Mouse (Mus musculus) forebrain, embryonic 10.5 days (tissue): Measurements from ENCODE around the gene Ldlrap1. TPM values are rescaled to one million over a fixed set of nuclear protein-coding genes. Genes with fewer than 3 reads are reported as not detected.

Experiments
- DNase-seq: peaks from one replicate; pipeline ENCODE4 v3.0.0-alpha.2; 2017; ENCODE audit warnings: low spot score; ENCODE audit errors: extremely low spot score
- H3K27ac ChIP-seq: fragments of 300-500 bp; sonication (generic); 2 replicates; pipeline ENCODE4 v1.5.1; 2016; ENCODE audit warnings: mild to moderate bottlenecking
- H3K27me3 ChIP-seq: fragments of 300-500 bp; sonication (generic); 2 replicates; pipeline ENCODE4 v1.6.1; 2016; ENCODE audit warnings: mild to moderate bottlenecking; ENCODE audit not compliant: poor library complexity, severe bottlenecking
- H3K36me3 ChIP-seq: fragments of 300-500 bp; sonication (generic); replicated peaks from 2 replicates; pipeline ENCODE4 v1.6.1; 2016; ENCODE audit warnings: mild to moderate bottlenecking, moderate library complexity
- H3K4me1 ChIP-seq: fragments of 300-500 bp; sonication (generic); 2 replicates; pipeline ENCODE4 v1.6.1; 2016
- H3K4me3 ChIP-seq: fragments of 300-500 bp; sonication (generic); 2 replicates; pipeline ENCODE4 v1.5.1; 2016; ENCODE audit warnings: mild to moderate bottlenecking, moderate library complexity
- H3K9me3 ChIP-seq: fragments of 300-500 bp; sonication (generic); 2 replicates; pipeline ENCODE4 v1.6.1; 2016; ENCODE audit warnings: mild to moderate bottlenecking, moderate library complexity
- WGBS: fragments of 180-500 bp; shearing (Covaris S2); methylation state at CpG from one replicate; pipeline ENCODE4 v1.1.7; 2016; 5-methylcytosine and 5-hydroxymethylcytosine counted together
- polyA plus RNA-seq: library from polyadenylated mRNA; unstranded; fragments of >200 nt; fragmentation: Nextera tagmentation; extraction: Ambion mirVana; gene quantifications from 2 replicates; pipeline ENCODE4 v1.2.1, GENCODE M21; 2016

The Ldlrap1 gene
- polyA plus RNA-seq, 1 experiment from 2014 or later = 9.6 TPM

DNA sequence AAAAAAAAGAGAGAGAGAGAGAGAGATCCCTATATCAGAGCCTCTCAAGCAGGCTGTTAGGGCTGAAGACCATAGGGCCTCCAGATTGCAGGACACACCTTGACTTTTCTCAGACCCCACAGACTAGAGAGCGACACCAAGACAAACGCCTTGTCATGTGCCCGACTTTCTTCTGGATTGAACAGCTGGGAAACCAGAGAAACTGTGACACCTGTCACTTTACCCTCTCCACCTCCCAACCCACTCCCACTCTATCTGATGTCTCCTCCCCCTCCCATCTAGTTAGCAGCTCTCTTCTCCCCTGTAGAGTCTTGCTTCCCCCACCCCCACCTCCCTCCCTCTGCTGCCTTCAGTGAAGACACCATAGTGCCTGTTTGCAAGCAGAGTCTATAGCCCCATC, 28.3 kb downstream of the Ldlrap1 start:
- no peaks in the 10 kb centered on the region for H3K36me3 ChIP-seq
- DNase-seq = no peak
- WGBS = 92% methylated on average over 3 of the region's 3 CpGs
- H3K27me3 ChIP-seq = no peaks in the 10 kb centered on the region
- no peaks in the 10 kb centered on the region for H3K9me3 ChIP-seq
- H3K4me1 ChIP-seq = peaks cover 65% of the 10 kb centered on the region
- no peak overlapping the region for H3K4me3 ChIP-seq
- no peak overlapping the region for H3K27ac ChIP-seq

DNA sequence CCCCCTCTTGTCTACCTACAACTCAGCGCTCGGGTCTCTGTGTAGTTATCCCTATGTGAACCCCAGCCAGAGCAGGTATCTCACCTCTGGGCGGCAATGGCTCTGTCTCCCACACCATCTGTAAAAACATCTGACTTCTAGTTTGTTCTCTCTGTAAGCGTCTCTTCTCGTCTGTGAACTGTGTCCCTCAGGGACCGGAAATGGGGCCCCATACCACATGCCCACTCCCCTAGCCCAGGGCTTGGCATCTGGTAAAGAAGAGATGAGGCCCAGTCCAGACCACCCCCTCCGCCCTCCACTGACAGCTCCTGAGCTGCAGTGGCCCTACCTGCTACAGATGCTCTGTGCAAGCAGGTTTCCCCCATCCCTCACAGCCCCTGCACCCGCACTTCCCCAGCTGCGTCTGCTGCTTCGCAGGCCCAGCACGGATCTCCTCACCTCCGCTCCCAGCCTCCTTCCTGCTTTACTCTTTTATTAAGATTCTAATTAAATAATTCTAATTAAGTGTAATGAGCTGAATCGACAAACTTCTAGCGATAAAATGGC, 30.4 kb downstream of the Ldlrap1 start:
- no peaks in the 10 kb centered on the region for H3K9me3 ChIP-seq
- H3K36me3 ChIP-seq = no peaks in the 10 kb centered on the region
- H3K4me1 ChIP-seq = peaks cover 67% of the 10 kb centered on the region
- no peak overlapping the region for H3K4me3 ChIP-seq
- H3K27ac ChIP-seq = no peak overlapping the region
- no peaks in the 10 kb centered on the region for H3K27me3 ChIP-seq
- WGBS = 62% methylated on average over 14 of the region's 14 CpGs
- no peak for DNase-seq

DNA sequence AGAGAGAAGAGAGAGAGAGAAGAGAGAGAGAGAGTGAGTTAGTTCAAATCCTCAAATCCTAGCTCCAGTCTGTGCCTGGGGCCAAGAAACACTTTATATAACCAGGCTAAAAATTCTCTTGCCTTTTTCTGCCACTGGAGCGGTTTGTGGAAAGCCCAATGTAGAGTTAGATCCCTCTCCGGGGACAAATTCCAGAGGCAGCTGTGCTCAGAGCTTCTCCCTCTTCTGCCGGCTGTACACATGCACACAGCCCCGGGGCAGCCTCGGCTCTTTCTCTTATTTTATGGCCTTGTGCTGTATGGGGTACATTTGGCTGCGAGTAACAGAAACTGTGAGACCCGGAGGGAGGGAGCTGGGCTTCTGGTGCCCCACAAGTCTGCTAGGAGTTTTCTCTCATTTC, 31.7 kb downstream of the Ldlrap1 start:
- Histone ChIP-seq H3K36me3 (no peaks in the 10 kb centered on the region), H3K27me3 (0 out of 2 replicates have a peak, but pooled peaks cover 10% of the 10 kb centered on the region), H3K4me1 (peaks cover 59% of the 10 kb centered on the region), H3K27ac (no peak overlapping the region), H3K4me3 (no peak overlapping the region), H3K9me3 (no peaks in the 10 kb centered on the region)
- no peak for DNase-seq
- 79% methylated on average over 7 of the region's 7 CpGs for WGBS

DNA sequence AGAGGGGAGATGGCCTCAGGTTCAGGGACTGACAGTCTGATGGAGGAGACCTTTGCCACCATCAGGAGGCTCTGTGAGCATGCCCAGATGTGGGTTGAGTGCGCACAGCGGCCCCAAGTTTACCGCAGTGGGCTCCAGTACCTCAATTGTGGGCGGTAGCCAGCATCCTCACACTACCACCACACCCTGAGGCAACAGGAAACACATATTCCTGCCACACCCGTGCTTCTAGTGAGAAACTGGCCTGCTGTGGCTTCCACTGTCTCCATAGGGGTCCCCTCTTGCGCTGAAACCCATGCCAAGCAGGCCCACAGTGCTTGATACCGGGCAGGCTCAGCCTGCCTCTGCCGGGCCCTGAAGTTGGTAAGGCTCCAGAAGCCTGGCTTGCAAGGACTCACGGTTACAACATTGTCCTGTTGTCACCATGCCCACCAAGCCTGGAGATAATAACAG, 33.2 kb downstream of the Ldlrap1 start:
- Histone ChIP-seq H3K4me3 (peak overlapping the region; percentile 27), H3K4me1 (peaks cover 68% of the 10 kb centered on the region), H3K36me3 (no peaks in the 10 kb centered on the region), H3K27me3 (0 out of 2 replicates have a peak, but pooled peaks cover 19% of the 10 kb centered on the region), H3K27ac (peak overlapping the region; percentile 66), H3K9me3 (no peaks in the 10 kb centered on the region)
- DNase-seq = no peak
- WGBS = 55% methylated on average over 9 of the region's 9 CpGs

DNA sequence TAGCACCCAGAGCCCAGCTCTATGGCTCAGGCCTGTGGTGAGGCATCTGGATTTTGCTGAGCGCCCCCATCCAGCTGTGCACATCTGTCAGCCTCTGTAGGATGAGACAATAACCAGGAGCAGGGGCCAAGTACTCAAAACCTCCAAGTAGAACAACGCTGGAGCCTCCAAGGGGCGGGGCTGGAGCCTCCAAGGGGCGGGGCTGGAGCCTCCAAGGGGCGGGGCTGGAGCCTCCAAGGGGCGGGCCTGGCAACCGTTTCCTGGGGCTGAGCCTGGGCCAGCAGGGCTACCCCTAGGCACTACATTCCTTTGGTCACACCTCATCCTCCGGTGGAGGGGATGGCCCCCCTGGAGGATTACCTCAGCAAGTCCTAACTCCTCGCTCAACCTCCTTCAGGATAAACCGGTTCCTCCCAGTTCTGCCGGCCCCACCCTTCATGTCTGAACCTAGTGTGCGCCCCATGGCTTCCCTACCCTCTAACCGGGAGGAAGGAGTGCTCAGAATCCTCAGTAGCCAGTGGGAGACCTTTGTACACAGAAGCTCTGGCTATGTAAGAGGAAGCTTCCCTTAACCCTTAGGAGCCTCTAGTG, 33.7 kb downstream of the Ldlrap1 start:
- Histone ChIP-seq H3K36me3 (no peaks in the 10 kb centered on the region), H3K4me3 (peak overlapping the region; percentile 27), H3K27me3 (0 out of 2 replicates have a peak, but pooled peaks cover 19% of the 10 kb centered on the region), H3K9me3 (no peaks in the 10 kb centered on the region), H3K27ac (peak overlapping the region; percentile 66), H3K4me1 (peaks cover 73% of the 10 kb centered on the region)
- WGBS = 7% methylated on average over 13 of the region's 13 CpGs
- peak; percentile 47 for DNase-seq

DNA sequence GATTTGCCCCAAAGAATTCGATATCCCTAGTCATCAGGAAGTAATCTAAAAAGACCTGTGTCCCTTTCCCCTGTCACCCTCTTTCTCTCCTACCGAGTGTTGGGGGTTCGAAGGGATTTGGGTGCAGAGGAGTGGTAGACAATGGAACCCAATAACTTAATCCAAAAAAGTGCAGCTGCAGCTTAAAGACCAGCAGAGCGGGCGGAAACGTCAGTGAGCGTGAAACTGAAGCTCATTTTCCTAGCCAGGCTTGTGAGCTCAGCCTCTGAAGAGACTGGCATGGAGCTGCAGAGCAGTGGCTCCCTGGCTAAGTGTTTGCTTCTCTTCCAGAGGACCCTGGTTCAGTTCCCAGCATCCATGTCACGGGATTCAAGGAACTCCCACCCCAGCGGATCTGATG, 34.5 kb downstream of the Ldlrap1 start:
- Histone ChIP-seq H3K27me3 (0 out of 2 replicates have a peak, but pooled peaks cover 19% of the 10 kb centered on the region), H3K27ac (no peak overlapping the region), H3K4me3 (no peak overlapping the region), H3K36me3 (no peaks in the 10 kb centered on the region), H3K4me1 (peaks cover 77% of the 10 kb centered on the region), H3K9me3 (no peaks in the 10 kb centered on the region)
- WGBS = 53% methylated on average over 9 of the region's 9 CpGs
- no peak for DNase-seq

DNA sequence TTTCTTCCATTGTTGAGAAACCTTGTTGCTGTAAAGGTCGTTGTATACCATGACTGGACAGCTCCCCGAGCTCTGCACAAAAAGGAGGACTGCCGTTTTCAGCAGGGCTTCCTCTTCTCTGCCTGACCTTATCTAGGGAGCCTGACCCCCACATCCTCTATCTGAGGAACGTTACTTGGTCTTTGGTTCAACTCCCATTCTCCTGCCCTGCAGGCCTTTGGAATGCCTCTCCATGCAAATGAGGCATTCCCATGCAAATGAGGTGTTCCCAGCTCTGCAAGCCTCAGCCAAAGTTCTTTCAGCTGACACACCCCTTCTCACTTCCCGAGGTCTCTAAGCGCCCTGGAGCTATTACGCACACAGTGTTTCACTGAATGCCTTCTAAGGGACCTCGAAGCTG, 37.7 kb downstream of the Ldlrap1 start:
- Histone ChIP-seq H3K27me3 (0 out of 2 replicates have a peak, but pooled peaks cover 19% of the 10 kb centered on the region), H3K4me1 (peaks cover 53% of the 10 kb centered on the region), H3K4me3 (no peak overlapping the region), H3K36me3 (no peaks in the 10 kb centered on the region), H3K27ac (0 out of 2 replicates have a peak overlapping the region, but pooled peaks have one; percentile 51), H3K9me3 (no peaks in the 10 kb centered on the region)
- 6% methylated on average over 8 of the region's 8 CpGs for WGBS
- no peak for DNase-seq

DNA sequence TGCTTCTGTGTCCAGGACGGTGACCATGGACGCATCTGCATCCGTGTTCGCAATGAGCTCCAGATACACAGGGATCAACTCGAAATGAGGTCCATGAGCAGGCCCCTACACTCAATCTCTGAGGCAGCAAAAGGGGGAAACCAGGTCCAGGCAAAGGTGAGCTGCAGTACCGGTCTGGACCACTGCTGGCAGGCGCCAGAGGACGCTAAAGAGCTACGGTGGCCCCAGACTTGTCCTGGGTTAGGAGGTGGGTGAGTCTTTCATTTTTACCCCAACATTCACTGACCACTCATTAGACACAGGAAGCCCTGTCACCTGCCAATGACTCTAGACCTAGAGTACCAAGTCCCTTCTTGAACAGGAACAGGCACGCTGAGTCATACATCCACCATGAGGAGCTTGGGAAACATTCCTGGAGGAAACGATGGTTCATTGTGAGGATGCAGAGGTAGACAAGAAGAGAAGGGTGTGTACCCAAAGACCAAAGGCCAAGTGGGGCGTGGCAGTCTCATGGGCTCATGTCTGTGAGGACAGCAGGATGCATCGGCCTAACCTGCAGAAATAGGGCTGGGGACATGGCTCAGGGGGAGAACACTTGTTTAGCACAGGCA, 42.0 kb downstream of the Ldlrap1 start:
- Histone ChIP-seq H3K36me3 (no peaks in the 10 kb centered on the region), H3K9me3 (no peaks in the 10 kb centered on the region), H3K27ac (no peak overlapping the region), H3K27me3 (0 out of 2 replicates have a peak, but pooled peaks cover 7% of the 10 kb centered on the region), H3K4me1 (peaks cover 31% of the 10 kb centered on the region), H3K4me3 (no peak overlapping the region)
- no peak for DNase-seq
- 66% methylated on average over 13 of the region's 13 CpGs for WGBS

DNA sequence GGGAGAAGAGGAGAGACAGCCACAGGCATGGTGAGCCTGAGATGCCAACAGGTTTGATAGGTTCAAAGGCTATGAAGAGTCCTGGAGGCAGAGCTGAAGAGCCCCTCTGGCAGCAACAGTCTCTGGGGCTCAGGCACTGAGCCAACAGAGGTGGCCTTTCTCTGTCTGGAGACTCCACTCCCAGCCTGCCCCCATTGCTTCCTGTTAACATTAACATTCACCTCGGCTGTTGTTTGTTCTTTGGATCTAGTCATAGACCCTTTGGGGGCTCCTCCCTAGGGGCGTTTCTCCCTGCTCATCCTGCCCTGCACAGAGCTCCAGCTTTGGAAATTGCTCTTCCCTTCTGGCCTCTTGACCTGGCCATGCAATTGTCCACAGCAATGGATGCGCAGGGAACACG, 42.9 kb downstream of the Ldlrap1 start:
- WGBS = 65% methylated on average over 4 of the region's 4 CpGs
- no peak for DNase-seq
- H3K27me3 ChIP-seq = no peaks in the 10 kb centered on the region
- H3K9me3 ChIP-seq = no peaks in the 10 kb centered on the region
- no peak overlapping the region for H3K27ac ChIP-seq
- no peak overlapping the region for H3K4me3 ChIP-seq
- no peaks in the 10 kb centered on the region for H3K36me3 ChIP-seq
- H3K4me1 ChIP-seq = peaks cover 22% of the 10 kb centered on the region

DNA sequence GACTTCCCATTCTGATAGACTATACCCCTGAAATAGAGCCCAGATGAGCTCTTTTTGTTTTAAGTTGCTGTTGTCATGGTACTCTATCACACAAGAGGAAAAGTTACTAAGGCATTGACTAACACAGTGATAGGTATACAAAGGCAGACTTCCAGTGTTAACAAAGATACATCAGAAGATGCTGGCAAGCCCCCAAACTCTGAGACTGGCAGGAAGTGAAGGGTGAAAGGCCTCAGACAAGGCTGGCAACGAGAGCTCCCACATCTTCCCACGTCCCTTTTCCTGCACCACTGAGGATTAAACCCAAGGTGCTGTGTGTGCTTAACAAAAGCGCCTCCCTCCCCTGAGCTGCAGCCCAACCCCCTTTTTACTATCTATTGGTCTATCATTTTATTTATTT, 44.6 kb downstream of the Ldlrap1 start:
- DNase-seq = no peak
- Histone ChIP-seq H3K36me3 (no peaks in the 10 kb centered on the region), H3K9me3 (no peaks in the 10 kb centered on the region), H3K27me3 (no peaks in the 10 kb centered on the region), H3K27ac (no peak overlapping the region), H3K4me1 (peaks cover 10% of the 10 kb centered on the region; the same call in 1 of the 2 replicates), H3K4me3 (no peak overlapping the region)
- WGBS = 73% methylated on average over 3 of the region's 3 CpGs

DNA sequence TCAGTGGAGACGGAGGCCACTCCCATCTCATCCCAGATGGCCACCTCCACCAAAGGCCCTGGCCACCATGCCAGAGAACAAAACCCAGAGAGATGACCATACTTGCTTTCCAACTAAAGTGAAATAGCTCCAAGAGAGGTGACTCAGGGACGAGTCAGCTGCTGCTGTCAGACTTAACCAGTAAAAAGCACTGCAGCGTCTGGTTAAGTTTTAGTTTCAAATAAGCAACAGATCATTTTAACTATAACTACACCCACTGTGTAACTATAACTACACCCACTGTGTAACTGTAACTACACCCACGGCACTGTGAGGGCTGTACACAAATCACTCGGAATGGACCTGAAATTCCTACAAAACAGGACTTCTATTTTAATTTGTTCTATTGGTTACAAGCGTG, 46.7 kb downstream of the Ldlrap1 start:
- no peaks in the 10 kb centered on the region for H3K36me3 ChIP-seq
- peaks cover 5% of the 10 kb centered on the region; the same call in 1 of the 2 replicates for H3K4me1 ChIP-seq
- WGBS = 89% methylated on average over 6 of the region's 6 CpGs
- H3K9me3 ChIP-seq = no peaks in the 10 kb centered on the region
- H3K27me3 ChIP-seq = no peaks in the 10 kb centered on the region
- DNase-seq = no peak
- H3K4me3 ChIP-seq = no peak overlapping the region
- no peak overlapping the region for H3K27ac ChIP-seq

DNA sequence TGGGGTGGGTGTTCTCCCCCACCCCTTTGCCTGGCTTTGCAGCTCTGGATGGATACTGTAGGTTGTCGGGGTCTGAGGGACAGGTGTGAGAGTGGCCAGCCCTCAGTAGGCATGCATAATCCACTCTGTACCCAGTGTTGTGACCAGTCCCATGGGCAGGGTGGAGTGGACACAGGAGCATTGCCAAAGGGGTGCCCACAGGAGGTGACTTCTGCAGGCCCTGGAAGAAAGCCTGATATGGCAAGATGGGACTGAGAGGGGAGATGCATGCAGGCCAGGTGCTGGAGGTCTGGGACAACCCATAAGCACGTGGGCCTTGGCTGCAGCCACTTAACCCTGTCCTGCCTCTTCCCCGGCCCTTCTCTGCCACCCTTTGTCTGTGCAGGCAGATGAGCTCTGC, 47.5 kb downstream of the Ldlrap1 start:
- Histone ChIP-seq H3K36me3 (no peaks in the 10 kb centered on the region), H3K27ac (peak overlapping the region; percentile 9; the same call in 1 of the 2 replicates), H3K4me3 (no peak overlapping the region), H3K4me1 (peaks cover 5% of the 10 kb centered on the region; the same call in 1 of the 2 replicates), H3K27me3 (no peaks in the 10 kb centered on the region), H3K9me3 (no peaks in the 10 kb centered on the region)
- DNase-seq = no peak
- 88% methylated on average over 3 of the region's 3 CpGs for WGBS

DNA sequence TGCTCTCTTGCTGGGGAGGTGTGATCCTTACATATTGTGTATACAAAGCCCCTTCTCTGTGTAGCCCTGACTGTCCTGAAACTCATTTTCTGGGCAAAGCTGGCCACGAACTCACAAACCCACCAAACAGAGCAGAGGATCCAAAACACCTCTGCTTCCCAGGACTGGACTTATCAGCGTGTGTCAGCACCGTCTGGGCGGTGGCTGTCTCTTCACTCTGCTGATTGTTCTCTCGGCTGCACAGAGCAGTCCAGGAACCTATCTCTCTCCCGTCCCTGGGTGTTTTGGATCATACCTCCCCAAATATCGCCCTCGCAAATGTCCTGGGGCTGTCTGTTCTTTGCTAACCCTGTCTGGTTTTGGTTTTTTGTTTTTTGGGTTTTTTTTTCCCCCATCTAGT, 48.3 kb downstream of the Ldlrap1 start:
- DNase-seq = no peak
- Histone ChIP-seq H3K27ac (no peak overlapping the region), H3K4me1 (no peaks in the 10 kb centered on the region), H3K9me3 (no peaks in the 10 kb centered on the region), H3K4me3 (no peak overlapping the region), H3K36me3 (no peaks in the 10 kb centered on the region), H3K27me3 (no peaks in the 10 kb centered on the region)
- WGBS = 79% methylated on average over 8 of the region's 8 CpGs
